Mouse (Mus musculus): ENCODE measurements around the gene Fgd3. TPM values are rescaled to one million over a fixed set of nuclear protein-coding genes. Genes with fewer than 3 reads are reported as not detected.
A peak's percentile ranks its signal among the peaks of the same experiment; 100 is the strongest.

Fgd3 gene
- polyA plus RNA-seq, 1 experiment from 2014 or later = 0.83 TPM

DNA sequence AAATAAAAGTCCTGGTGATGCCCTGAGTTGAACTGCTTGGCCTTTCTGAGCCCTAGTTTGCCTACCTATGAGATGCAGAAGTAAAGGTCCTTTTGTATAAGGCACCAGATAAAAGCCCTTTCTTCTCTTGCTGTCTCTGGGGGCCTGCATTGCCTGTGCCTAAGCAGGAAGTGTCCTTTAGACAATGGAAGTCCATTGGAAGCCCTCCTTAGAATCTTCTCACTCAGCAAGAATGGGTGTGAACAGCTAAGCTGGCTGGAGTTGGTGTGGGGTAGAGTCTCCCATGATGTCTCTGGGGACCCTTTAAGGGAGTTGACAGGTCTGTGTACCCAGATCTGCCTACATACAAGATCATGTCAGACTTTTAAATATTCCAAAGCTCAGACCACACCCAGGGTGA lies 33.3 kb upstream of the Fgd3 start:
- Histone ChIP-seq H3K36me3 (peaks cover 28% of the 10 kb centered on the region), H3K4me1 (no peaks in the 10 kb centered on the region), H3K27me3 (ENCODE audit: low read depth, poor library complexity, severe bottlenecking) (no peaks in the 10 kb centered on the region), H3K9me3 (replicated peaks) (no peaks in the 10 kb centered on the region), H3K4me3 (no peak overlapping the region), H3K27ac (no peak overlapping the region)
- DNase-seq (ENCODE audit: low spot score) = no peak

DNA sequence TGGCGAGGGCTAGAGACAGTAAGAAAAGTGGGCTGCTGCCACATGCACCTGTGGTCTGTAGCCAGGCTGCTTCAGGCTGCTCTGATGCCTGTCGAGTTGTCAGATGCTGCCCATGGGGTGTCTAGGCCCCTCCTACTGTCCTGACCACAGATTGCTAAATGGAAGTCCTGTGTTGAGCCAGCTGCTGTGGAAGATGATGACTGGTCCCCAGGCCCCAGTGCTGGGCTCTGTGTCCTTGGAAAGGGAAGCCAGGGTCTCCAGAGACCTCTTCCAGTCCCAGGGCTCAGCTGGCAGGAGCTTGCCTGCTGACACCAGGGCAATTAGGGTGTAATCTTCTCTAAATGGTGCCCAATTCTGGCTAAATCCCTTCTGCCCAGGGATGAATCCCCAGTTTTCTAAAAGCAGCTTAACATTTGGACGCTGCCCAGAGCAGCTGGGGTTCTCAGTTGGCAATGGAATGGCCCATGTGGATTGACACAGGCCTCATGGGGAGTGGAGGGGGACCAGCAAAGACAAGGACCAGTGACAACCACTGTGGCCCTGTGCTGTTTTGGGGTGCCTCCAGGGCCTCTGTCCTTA lies 32.6 kb upstream of the Fgd3 start:
- H3K27ac ChIP-seq = no peak overlapping the region
- WGBS = 80% methylated on average over 3 of the region's 3 CpGs

DNA sequence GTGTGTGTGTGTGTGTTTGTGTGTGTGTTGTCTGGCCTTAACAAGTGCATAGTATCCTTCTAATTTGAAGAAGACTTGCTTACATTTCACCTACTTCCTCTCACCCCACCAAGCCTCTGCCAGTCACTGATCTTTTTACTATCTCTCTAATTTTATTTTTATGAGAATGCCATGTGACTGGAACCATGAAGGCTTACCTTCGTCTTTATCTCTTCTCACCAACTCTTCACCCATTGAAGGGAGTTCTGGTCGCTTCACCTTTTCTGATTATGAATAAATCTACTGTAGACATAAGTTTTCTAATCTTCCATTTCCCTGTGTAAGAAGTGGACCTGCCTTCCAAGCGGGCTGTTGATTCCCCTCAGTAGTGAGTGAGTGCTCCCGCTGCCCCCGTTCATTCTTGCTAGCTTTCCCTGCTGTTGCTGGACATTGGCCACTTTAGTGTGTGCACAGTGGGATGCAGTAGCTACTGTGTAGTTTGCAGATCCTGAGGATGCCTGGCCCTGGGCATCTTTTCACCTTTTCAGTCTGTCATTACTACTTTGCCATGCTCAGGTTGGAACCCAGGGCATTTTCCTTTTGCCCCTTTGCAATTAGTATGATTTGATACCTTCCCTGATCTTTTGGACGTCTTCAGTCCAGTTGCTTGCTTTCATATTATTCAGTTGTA lies 29.9 kb upstream of the Fgd3 start:
- WGBS = 93% methylated on average over 6 of the region's 6 CpGs
- peaks cover under 1% of the 10 kb centered on the region; the same call in 1 of the 2 replicates for H3K36me3 ChIP-seq
- no peak overlapping the region for H3K27ac ChIP-seq
- no peak overlapping the region for H3K4me3 ChIP-seq
- H3K9me3 ChIP-seq (replicated peaks) = no peaks in the 10 kb centered on the region
- no peaks in the 10 kb centered on the region for H3K27me3 ChIP-seq (ENCODE audit: low read depth, poor library complexity, severe bottlenecking)
- H3K4me1 ChIP-seq = peaks cover 7% of the 10 kb centered on the region; the same call in 1 of the 2 replicates
- DNase-seq (ENCODE audit: low spot score) = no peak

More for the DNA sequence above, 32.6 kb upstream of the Fgd3 start:
- H3K4me1 ChIP-seq = no peaks in the 10 kb centered on the region
- H3K36me3 ChIP-seq = peaks cover 24% of the 10 kb centered on the region
- DNase-seq (ENCODE audit: low spot score) = no peak
- no peak overlapping the region for H3K4me3 ChIP-seq
- no peaks in the 10 kb centered on the region for H3K27me3 ChIP-seq (ENCODE audit: low read depth, poor library complexity, severe bottlenecking)
- H3K9me3 ChIP-seq (replicated peaks) = no peaks in the 10 kb centered on the region

DNA sequence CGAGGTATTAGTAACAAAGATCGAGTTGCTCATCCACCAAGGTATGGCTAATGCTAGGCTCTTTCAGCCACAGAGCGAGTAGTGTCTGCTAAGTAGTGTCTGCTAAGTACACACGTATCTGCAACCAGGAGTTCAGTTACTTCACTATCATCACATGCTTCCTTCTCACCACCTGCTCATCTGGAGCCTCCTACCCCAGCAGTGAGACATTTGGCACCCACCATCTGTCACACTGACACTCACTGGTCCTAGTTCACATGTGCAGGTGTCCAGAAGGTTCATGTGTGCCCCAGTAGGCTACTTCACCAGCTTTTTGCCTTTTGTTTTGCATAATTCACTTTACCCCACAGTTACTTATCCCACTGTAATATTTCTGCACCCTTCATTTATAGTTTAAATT lies 29.2 kb upstream of the Fgd3 start:
- H3K4me3 ChIP-seq = no peak overlapping the region
- no peak for DNase-seq (ENCODE audit: low spot score)
- H3K36me3 ChIP-seq = no peaks in the 10 kb centered on the region; the same call in 1 of the 2 replicates
- no peak overlapping the region for H3K27ac ChIP-seq
- no peaks in the 10 kb centered on the region for H3K9me3 ChIP-seq (replicated peaks)
- peaks cover 14% of the 10 kb centered on the region for H3K4me1 ChIP-seq
- 89% methylated on average over 4 of the region's 4 CpGs for WGBS
- H3K27me3 ChIP-seq (ENCODE audit: low read depth, poor library complexity, severe bottlenecking) = no peaks in the 10 kb centered on the region

DNA sequence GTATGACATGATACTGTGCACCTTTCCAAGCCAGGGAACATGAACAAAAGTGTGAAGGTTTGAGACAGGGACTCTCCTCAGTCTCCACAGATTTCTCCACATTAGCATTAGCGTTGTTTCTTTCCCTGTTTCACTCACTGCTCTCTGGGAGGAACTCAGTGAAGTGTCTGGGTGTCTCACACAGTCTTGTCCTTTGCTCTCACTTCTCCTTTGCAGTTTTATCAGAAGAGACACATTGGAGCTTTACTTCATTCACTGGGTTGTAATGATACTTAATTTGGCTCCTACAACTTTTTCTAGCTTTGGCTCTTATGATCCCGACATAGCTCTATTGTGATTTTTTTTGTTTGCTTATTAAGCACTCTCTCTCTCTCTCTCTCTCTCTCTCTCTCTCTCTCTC lies 28.4 kb upstream of the Fgd3 start:
- Histone ChIP-seq H3K9me3 (replicated peaks) (no peaks in the 10 kb centered on the region), H3K4me1 (peaks cover 22% of the 10 kb centered on the region), H3K27me3 (ENCODE audit: low read depth, poor library complexity, severe bottlenecking) (no peaks in the 10 kb centered on the region), H3K4me3 (no peak overlapping the region), H3K27ac (no peak overlapping the region), H3K36me3 (no peaks in the 10 kb centered on the region; the same call in 1 of the 2 replicates)
- DNase-seq (ENCODE audit: low spot score) = no peak
- WGBS = 93% methylated on average over 2 of the region's 2 CpGs

DNA sequence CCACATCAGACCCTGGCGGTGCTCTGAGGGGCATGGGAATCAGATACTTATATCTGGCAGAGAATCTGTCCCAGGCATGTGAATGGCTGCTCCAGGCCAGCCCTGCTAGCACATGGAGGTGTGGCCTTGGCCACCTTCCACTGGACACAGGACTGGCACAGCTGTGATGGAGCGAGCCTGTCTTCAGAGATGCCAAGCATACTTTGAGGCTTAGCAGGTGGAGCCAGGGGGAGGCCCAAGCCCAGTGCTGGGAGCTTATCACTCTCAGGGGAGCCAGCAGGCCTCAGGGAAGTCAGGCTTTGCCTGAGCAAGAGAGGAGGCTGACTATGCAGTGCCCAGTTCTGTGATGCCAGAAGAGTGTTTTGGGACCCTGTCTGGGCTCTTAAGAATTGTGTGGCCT lies 25.4 kb upstream of the Fgd3 start:
- Histone ChIP-seq H3K9me3 (replicated peaks) (no peaks in the 10 kb centered on the region), H3K27ac (no peak overlapping the region), H3K4me1 (peaks cover 41% of the 10 kb centered on the region), H3K27me3 (ENCODE audit: low read depth, poor library complexity, severe bottlenecking) (no peaks in the 10 kb centered on the region), H3K4me3 (no peak overlapping the region), H3K36me3 (no peaks in the 10 kb centered on the region; the same call in 1 of the 2 replicates)
- DNase-seq (ENCODE audit: low spot score) = no peak
- 94% methylated on average over 2 of the region's 2 CpGs for WGBS

DNA sequence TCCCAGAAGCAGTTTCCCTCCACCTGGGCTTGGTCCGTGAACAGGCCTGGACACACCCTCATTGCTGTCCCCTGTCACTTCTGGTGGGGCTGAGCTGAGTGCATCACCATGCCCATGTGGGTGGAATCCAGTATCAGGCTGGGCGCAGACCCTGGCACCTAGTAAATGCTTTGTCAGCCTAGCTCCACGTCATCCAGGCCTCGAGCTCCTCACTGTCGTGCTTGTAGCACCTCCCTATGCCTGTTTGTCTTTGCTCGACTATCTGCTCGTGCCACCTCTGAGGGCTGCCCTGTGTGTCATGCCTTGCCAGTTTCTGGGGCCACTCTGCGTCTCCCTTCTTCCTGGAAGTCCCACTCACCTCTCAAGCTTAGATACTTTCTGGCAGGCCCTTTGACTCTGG lies 24.5 kb upstream of the Fgd3 start:
- DNase-seq (ENCODE audit: low spot score) = peak; percentile 26
- Histone ChIP-seq H3K4me3 (no peak overlapping the region), H3K4me1 (peaks cover 45% of the 10 kb centered on the region), H3K27me3 (ENCODE audit: low read depth, poor library complexity, severe bottlenecking) (no peaks in the 10 kb centered on the region), H3K36me3 (no peaks in the 10 kb centered on the region; the same call in 1 of the 2 replicates), H3K27ac (no peak overlapping the region), H3K9me3 (replicated peaks) (no peaks in the 10 kb centered on the region)
- WGBS = 89% methylated on average over 8 of the region's 8 CpGs

DNA sequence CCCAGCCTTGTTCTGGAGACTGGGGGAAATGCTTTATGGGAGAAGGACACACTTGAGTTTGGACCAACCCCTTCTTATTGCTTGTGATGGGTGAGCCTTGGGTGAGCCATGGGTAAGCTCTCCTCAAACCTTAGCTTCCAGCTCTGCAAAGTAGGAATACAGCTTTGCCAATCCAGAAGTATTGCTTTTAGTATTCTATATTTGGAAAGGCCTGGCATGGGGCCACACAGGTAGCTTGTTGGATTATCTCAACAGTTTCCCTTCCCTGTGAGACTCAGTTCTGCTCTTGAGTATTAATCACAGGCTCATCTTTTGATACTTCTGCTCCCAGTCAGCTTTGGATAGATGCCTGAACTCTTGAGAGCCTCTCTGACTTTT lies 22.6 kb upstream of the Fgd3 start:
- H3K27me3 ChIP-seq (ENCODE audit: low read depth, poor library complexity, severe bottlenecking) = no peaks in the 10 kb centered on the region
- no peak for DNase-seq (ENCODE audit: low spot score)
- H3K4me3 ChIP-seq = peak overlapping the region; percentile 87
- H3K4me1 ChIP-seq = peaks cover 45% of the 10 kb centered on the region
- H3K9me3 ChIP-seq (replicated peaks) = no peaks in the 10 kb centered on the region
- H3K36me3 ChIP-seq = no peaks in the 10 kb centered on the region; the same call in 1 of the 2 replicates
- 0 out of 2 replicates have a peak overlapping the region, but pooled peaks have one; percentile 92 for H3K27ac ChIP-seq

DNA sequence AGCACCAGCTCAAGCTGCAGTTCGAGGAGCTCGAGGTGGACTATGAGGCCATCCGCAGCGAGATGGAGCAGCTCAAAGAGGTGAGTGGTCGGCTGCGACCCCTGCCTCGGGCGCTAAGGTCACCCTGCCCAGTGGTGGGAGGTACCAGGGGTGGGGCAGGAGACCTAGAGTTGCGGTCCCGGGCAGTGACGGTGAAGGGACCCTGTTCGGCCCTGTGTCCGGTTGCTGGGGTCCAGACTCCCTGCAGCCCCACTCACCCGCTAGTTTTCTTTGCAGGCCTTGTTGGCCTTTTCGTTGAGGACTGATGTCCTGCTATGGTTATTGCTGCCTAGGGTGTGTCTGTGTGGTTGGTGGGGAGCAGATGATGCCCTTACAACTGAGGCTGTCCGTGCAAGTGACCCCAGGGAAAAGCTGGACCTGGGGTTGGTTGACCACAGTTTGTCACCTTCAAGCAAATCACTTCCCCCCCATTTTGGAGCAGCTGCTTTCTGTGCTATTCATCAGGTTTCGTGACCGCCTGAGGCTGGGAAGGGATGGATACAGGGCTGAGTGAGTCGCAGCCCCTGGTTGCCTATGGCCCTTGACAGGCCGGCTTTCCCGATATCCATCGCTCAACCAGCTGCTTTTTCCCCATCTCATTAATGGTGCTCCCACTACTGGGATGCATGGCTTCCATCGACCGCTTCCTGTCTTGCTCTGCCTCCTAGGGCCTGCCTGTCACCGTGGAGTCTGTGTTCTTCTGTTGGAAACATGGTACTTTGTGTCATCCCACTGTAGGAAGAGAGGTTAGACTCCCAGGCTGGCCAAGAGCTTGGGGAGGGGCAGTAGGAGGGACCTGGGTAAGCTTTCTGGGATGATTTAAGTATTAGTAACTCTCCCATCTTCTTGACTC lies 22.0 kb upstream of the Fgd3 start:
- H3K27me3 ChIP-seq (ENCODE audit: low read depth, poor library complexity, severe bottlenecking) = no peaks in the 10 kb centered on the region
- H3K4me1 ChIP-seq = peaks cover 45% of the 10 kb centered on the region
- WGBS = 12% methylated on average over 25 of the region's 25 CpGs
- H3K4me3 ChIP-seq = peak overlapping the region; percentile 87
- peak overlapping the region; percentile 92 for H3K27ac ChIP-seq
- H3K36me3 ChIP-seq = no peaks in the 10 kb centered on the region; the same call in 1 of the 2 replicates
- H3K9me3 ChIP-seq (replicated peaks) = no peaks in the 10 kb centered on the region
- DNase-seq (ENCODE audit: low spot score) = peak; percentile 39

DNA sequence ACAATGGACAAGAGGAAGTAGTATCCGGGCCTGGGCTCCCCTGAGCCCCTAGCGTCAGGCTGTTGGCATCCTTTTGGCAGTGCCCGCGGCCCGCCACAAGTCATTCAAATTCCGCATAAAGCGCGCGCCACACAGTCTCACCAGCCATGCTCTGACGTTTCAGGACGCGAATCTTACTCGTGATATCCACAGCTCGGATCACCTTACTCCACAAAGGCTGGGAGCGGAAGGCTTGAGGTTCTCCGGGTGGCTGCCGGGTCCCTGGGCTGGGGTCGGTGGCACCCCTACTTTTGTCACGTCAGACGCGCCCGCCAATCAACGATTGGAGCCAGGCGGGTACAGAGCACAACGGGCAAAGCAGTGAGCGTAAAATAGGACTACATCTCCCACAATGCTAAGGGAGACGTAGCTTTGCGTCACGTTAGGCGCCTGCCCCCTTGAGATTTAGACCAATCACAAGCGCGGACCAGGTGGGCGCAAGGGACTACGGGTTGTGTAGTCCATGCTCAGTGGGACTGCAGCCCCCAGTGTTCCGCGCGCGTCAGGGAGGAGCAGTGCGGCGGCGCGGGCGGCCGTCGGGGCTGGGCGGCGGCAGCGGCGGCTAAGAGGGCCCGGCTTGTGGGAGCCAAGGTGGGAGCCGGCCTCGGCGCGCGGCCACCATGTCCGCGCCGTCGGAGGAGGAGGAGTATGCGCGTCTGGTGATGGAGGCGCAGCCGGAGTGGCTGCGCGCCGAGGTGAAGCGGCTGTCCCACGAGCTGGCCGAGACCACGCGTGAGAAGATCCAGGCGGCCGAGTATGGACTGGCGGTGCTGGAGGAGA lies 21.1 kb upstream of the Fgd3 start, which contains the start of gene Bicd2:
Bicd2 (plus strand) TSS at position 574 of the 819 bp plus-strand sequence.
- DNase-seq (ENCODE audit: low spot score) = peak; percentile 92
- Histone ChIP-seq H3K27me3 (ENCODE audit: low read depth, poor library complexity, severe bottlenecking) (no peaks in the 10 kb centered on the region), H3K36me3 (no peaks in the 10 kb centered on the region; the same call in 1 of the 2 replicates), H3K4me1 (peaks cover 45% of the 10 kb centered on the region), H3K9me3 (replicated peaks) (no peaks in the 10 kb centered on the region), H3K27ac (peak within 1 kb of the TSS; percentile 92), H3K4me3 (peak within 1 kb of the TSS; percentile 87)
- WGBS = under 1% methylated on average over 72 of the region's 74 CpGs

DNA sequence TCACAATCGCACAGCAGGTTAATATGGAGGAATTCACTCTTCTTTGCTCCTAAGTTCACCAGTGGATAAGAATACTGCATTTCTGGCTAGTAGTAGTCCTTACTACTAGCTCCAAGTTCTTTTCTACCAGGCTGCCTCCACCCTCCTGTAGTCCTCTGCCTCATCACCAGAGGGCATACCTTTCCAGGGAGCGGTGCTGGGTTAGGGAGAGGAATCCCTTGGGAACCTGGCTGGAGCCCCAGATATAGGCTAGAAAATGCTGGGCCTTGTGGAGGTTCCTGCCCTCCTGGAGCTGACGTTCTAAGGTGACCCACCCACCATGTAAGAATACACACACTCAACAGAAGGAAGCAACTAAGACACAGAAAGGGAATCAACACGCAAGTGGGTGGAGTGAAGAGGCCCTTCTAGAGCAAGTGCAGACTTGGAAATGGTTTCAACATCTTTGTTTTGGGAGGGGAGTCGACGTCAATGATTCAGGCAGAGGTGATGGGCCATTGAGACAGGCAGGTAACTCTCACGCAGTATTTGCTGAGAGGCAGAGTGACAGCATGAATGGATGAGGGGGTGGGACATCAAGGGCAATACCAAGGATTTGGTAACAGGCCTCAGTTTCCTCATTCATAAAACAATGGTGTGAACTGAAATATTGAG lies 18.9 kb upstream of the Fgd3 start:
- Histone ChIP-seq H3K27me3 (ENCODE audit: low read depth, poor library complexity, severe bottlenecking) (no peaks in the 10 kb centered on the region), H3K27ac (no peak overlapping the region), H3K36me3 (no peaks in the 10 kb centered on the region), H3K4me1 (peaks cover 39% of the 10 kb centered on the region), H3K4me3 (no peak overlapping the region), H3K9me3 (replicated peaks) (no peaks in the 10 kb centered on the region)
- 81% methylated on average over 7 of the region's 7 CpGs for WGBS
- no peak for DNase-seq (ENCODE audit: low spot score)
